In the genomic region with DNA sequence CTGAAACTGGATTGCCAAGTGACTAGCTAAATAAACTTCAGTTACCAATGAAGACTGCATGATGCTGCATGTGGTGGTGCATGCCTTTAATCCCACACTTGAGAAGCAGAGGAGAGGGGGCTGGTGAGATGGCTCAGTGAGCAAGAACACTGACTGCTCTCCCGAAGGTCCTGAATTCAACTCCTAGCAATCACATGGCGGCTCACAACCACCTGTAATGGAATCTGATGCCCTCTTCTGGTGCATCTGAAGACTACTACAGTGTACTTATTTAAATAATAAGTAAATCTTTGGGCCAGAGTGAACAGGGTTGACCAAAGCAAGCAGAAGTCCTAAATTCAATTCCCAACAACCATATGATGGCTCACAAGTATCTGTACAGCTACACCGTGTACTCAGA, we compare ENCODE assay signal across 31 mouse cellular contexts. TPM values are rescaled to one million over a fixed set of nuclear protein-coding genes. Genes with fewer than 3 reads are reported as not detected.
DNase-seq lines count a peak whose midpoint lies in the region; ATAC-seq and TF ChIP-seq lines count a peak whose summit lies in the region.
"Had no signal": no experiment of that assay in that cellular context is flagged by ENCODE, and none has a peak within 500 bp of the region (broad histone marks: within the 10 kb centered on the region; RNA-seq: fewer than 3 reads in every experiment).

No protein-coding gene starts in this region.

- no peak for TF ChIP-seq POLR2A in kidney, adult 2 months (IDR thresholded peaks at IDR 0.05; ENCODE audit: low read depth, low read length)

- H3K4me3 ChIP-seq in kidney, adult 2 months (ENCODE audit: insufficient read depth, low read depth, low read length) = no peak overlapping the region
- no peak overlapping the region for H3K4me3 ChIP-seq in liver, postnatal 0 days (ENCODE audit: low read depth, low read length)
- H3K4me3 ChIP-seq in liver, embryonic 12.5 days = no peak overlapping the region
- H3K4me3 ChIP-seq in hindbrain, postnatal 0 days (ENCODE audit: low read length) = no peak overlapping the region
- H3K4me3 ChIP-seq in forebrain, embryonic 16.5 days (replicated peaks; ENCODE audit: low read length) = no peak overlapping the region
- H3K4me3 ChIP-seq: embryonic facial prominence, embryonic 10.5 days; embryonic facial prominence, embryonic 13.5 days; erythroblast, embryonic 14.5 days; forebrain, embryonic 12.5 days; forebrain, embryonic 15.5 days; heart, adult 2 months; heart, embryonic 10.5 days; heart, embryonic 13.5 days; hindbrain, embryonic 12.5 days; hindbrain, embryonic 15.5 days had no signal

- no peaks in the 10 kb centered on the region for H3K9me3 ChIP-seq in liver, postnatal 0 days (ENCODE audit: low read length)
- H3K9me3 ChIP-seq in liver, embryonic 12.5 days (replicated peaks) = no peaks in the 10 kb centered on the region
- no peaks in the 10 kb centered on the region for H3K9me3 ChIP-seq in hindbrain, postnatal 0 days (ENCODE audit: low read length)
- no peaks in the 10 kb centered on the region for H3K9me3 ChIP-seq in forebrain, embryonic 16.5 days (ENCODE audit: control insufficient read depth, low read length)
- H3K9me3 ChIP-seq: embryonic facial prominence, embryonic 10.5 days; embryonic facial prominence, embryonic 13.5 days; forebrain, embryonic 12.5 days; forebrain, embryonic 15.5 days; heart, embryonic 10.5 days; heart, embryonic 13.5 days; hindbrain, embryonic 12.5 days; hindbrain, embryonic 15.5 days had no signal

- TF ChIP-seq CTCF in kidney, adult 2 months (conservative IDR thresholded peaks at IDR 0.05; ENCODE audit: insufficient read depth, insufficient read length, low read depth, low read length) = 0 out of 2 replicates have a peak, but pooled peaks have one; percentile 2
- peak; percentile 8; the same call in 1 of the 2 replicates for TF ChIP-seq CTCF in liver, postnatal 0 days (IDR thresholded peaks at IDR 0.05; ENCODE audit: low read depth)
- no peak for TF ChIP-seq CTCF in hindbrain, postnatal 0 days (IDR thresholded peaks at IDR 0.05; ENCODE audit: low read depth)

- no peak overlapping the region for H3K4me2 ChIP-seq in liver, postnatal 0 days (ENCODE audit: low read depth, low read length)
- no peak overlapping the region for H3K4me2 ChIP-seq in liver, embryonic 12.5 days
- no peak overlapping the region for H3K4me2 ChIP-seq in hindbrain, postnatal 0 days (ENCODE audit: low read depth, low read length)
- H3K4me2 ChIP-seq in forebrain, embryonic 16.5 days (ENCODE audit: low read length) = no peak overlapping the region
- H3K4me2 ChIP-seq: embryonic facial prominence, embryonic 13.5 days; forebrain, embryonic 12.5 days; forebrain, embryonic 15.5 days; heart, embryonic 13.5 days; hindbrain, embryonic 12.5 days; hindbrain, embryonic 15.5 days had no signal

- 69% methylated on average over 3 of the region's 3 CpGs for WGBS in kidney, adult 2 months
- WGBS in liver, postnatal 0 days (ENCODE audit: insufficient replicate concordance) = 76% methylated on average over 3 of the region's 3 CpGs
- WGBS in liver, embryonic 12.5 days (ENCODE audit: insufficient replicate concordance) = 79% methylated on average over 3 of the region's 3 CpGs
- 82% methylated on average over 3 of the region's 3 CpGs for WGBS in hindbrain, postnatal 0 days
- WGBS in forebrain, embryonic 16.5 days = 84% methylated on average over 3 of the region's 3 CpGs

- no peaks in the 10 kb centered on the region for H3K4me1 ChIP-seq in kidney, adult 2 months (ENCODE audit: control insufficient read depth, insufficient read depth, low read length)
- H3K4me1 ChIP-seq in liver, postnatal 0 days (ENCODE audit: insufficient read depth) = no peaks in the 10 kb centered on the region
- H3K4me1 ChIP-seq in liver, embryonic 12.5 days = no peaks in the 10 kb centered on the region
- H3K4me1 ChIP-seq in hindbrain, postnatal 0 days (ENCODE audit: insufficient read depth, low read length) = no peaks in the 10 kb centered on the region
- no peaks in the 10 kb centered on the region for H3K4me1 ChIP-seq in forebrain, embryonic 16.5 days (replicated peaks; ENCODE audit: control insufficient read depth, insufficient read depth, low read length)
- H3K4me1 ChIP-seq: embryonic facial prominence, embryonic 10.5 days; embryonic facial prominence, embryonic 13.5 days; forebrain, embryonic 12.5 days; forebrain, embryonic 15.5 days; heart, embryonic 10.5 days; heart, embryonic 13.5 days; hindbrain, embryonic 12.5 days; hindbrain, embryonic 15.5 days had no signal

- DNase-seq in kidney, adult 2 months = no peak
- DNase-seq in kidney, postnatal 4 days = no peak
- DNase-seq in liver, postnatal 0 days = no peak
- DNase-seq in ES-CJ7 (ENCODE audit: low read depth, low spot score) (peak; percentile 54), ZHBTc4 (ENCODE audit: low read depth, low spot score) (peak; percentile 36)
- DNase-seq in hindbrain, postnatal 0 days (ENCODE audit: low spot score) = no peak
- DNase-seq: adrenal gland, adult 2 months; adrenal gland, postnatal 14 days; cerebellum, adult 11 months; cerebellum, adult 2 months; cerebellum, adult 9-11 months; cerebellum, postnatal 36 days; embryo, embryonic 11 days; gastrocnemius, postnatal 10 days; gastrocnemius, postnatal 36 days; heart, adult 2 months; heart, postnatal 14 days; heart, postnatal 4 days had no signal

- no peaks in the 10 kb centered on the region; the same call in none of the 2 replicates for H3K36me3 ChIP-seq in kidney, adult 2 months (ENCODE audit: control insufficient read depth, insufficient read depth, low read length)
- H3K36me3 ChIP-seq in liver, postnatal 0 days (replicated peaks; ENCODE audit: insufficient read depth, low read length) = peaks cover 25% of the 10 kb centered on the region
- peaks cover 65% of the 10 kb centered on the region for H3K36me3 ChIP-seq in liver, embryonic 12.5 days
- H3K36me3 ChIP-seq in hindbrain, postnatal 0 days (ENCODE audit: insufficient read depth, low read length) = peaks cover 2% of the 10 kb centered on the region; the same call in 1 of the 2 replicates
- 0 out of 2 replicates have a peak, but pooled peaks cover under 1% of the 10 kb centered on the region for H3K36me3 ChIP-seq in forebrain, embryonic 16.5 days (ENCODE audit: control insufficient read depth, insufficient read depth)

- no peak overlapping the region for H3K9ac ChIP-seq in liver, postnatal 0 days (replicated peaks)
- H3K9ac ChIP-seq in liver, embryonic 12.5 days = no peak overlapping the region
- H3K9ac ChIP-seq in hindbrain, postnatal 0 days (replicated peaks; ENCODE audit: low read length) = no peak overlapping the region
- H3K9ac ChIP-seq in forebrain, embryonic 16.5 days (replicated peaks; ENCODE audit: low read depth, low read length) = no peak overlapping the region
- H3K9ac ChIP-seq: embryonic facial prominence, embryonic 13.5 days; forebrain, embryonic 12.5 days; forebrain, embryonic 15.5 days; heart, embryonic 13.5 days; hindbrain, embryonic 12.5 days; hindbrain, embryonic 15.5 days had no signal

- no peak for TF ChIP-seq EP300 in liver, postnatal 0 days (IDR thresholded peaks at IDR 0.05; ENCODE audit: low read depth)

- no peak for ATAC-seq in liver, postnatal 0 days
- ATAC-seq in liver, embryonic 12.5 days = no peak
- no peak for ATAC-seq in hindbrain, postnatal 0 days
- ATAC-seq in forebrain, embryonic 16.5 days = no peak
- ATAC-seq: forebrain, embryonic 15.5 days had no signal

- no peak overlapping the region for H3K27ac ChIP-seq in kidney, adult 2 months (ENCODE audit: insufficient read depth, low read depth, low read length)
- no peak overlapping the region for H3K27ac ChIP-seq in liver, postnatal 0 days (ENCODE audit: low read depth)
- H3K27ac ChIP-seq in liver, embryonic 12.5 days = no peak overlapping the region
- no peak overlapping the region for H3K27ac ChIP-seq in hindbrain, postnatal 0 days
- no peak overlapping the region for H3K27ac ChIP-seq in forebrain, embryonic 16.5 days (ENCODE audit: low read length)
- H3K27ac ChIP-seq: embryonic facial prominence, embryonic 10.5 days; embryonic facial prominence, embryonic 13.5 days; forebrain, embryonic 12.5 days; forebrain, embryonic 15.5 days; heart, adult 2 months; heart, embryonic 10.5 days; heart, embryonic 13.5 days; hindbrain, embryonic 12.5 days; hindbrain, embryonic 15.5 days had no signal

- H3K27me3 ChIP-seq in kidney, adult 2 months (replicated peaks; ENCODE audit: control insufficient read depth, insufficient read depth, low read length) = no peaks in the 10 kb centered on the region
- no peaks in the 10 kb centered on the region for H3K27me3 ChIP-seq in liver, postnatal 0 days (ENCODE audit: insufficient read depth, low read length)
- H3K27me3 ChIP-seq in liver, embryonic 12.5 days (replicated peaks) = no peaks in the 10 kb centered on the region
- no peaks in the 10 kb centered on the region for H3K27me3 ChIP-seq in hindbrain, postnatal 0 days (ENCODE audit: insufficient read depth, low read length)
- H3K27me3 ChIP-seq in forebrain, embryonic 16.5 days (replicated peaks; ENCODE audit: control insufficient read depth, insufficient read depth, low read length) = no peaks in the 10 kb centered on the region
- H3K27me3 ChIP-seq: embryonic facial prominence, embryonic 13.5 days; forebrain, embryonic 12.5 days; forebrain, embryonic 15.5 days; heart, embryonic 13.5 days; hindbrain, embryonic 12.5 days; hindbrain, embryonic 15.5 days had no signal

RNA-seq across cellular contexts. Expression of gene Esrp2, which starts 13.3 kb away (rescaled TPM):
- polyA plus RNA-seq in kidney, adult 2 months (2012; rRNA removed) = 31.0 and 34.3 TPM in 2 replicates
- polyA plus RNA-seq in liver, postnatal 0 days (2015; fragmentation: Nextera tagmentation; extraction: Ambion mirVana) = 24.0 and 26.7 TPM in 2 replicates
- polyA plus RNA-seq in liver, embryonic 12.5 days (2016; fragmentation: Nextera tagmentation; extraction: Ambion mirVana) = 6.6 and 7.9 TPM in 2 replicates
- 0.10 and 0.75 TPM in 2 replicates for total RNA-seq in hindbrain, postnatal 0 days (2014; rRNA removed)
- 0.10 and 0.15 TPM in 2 replicates for polyA plus RNA-seq in hindbrain, postnatal 0 days (2015; fragmentation: Nextera tagmentation; extraction: Ambion mirVana)
- 0.37 and 0.42 TPM in 2 replicates for polyA plus RNA-seq in forebrain, embryonic 16.5 days (2015; fragmentation: Nextera tagmentation; extraction: Ambion mirVana)
- total RNA-seq: gastrocnemius, adult 18-20 months; granulocyte monocyte progenitor cell, adult 5-6 weeks had no signal

RNA-seq across cellular contexts. Expression of gene Pla2g15, which starts 26.8 kb away (rescaled TPM):
- polyA plus RNA-seq in kidney, adult 2 months (2012; rRNA removed) = 9.4 and 10.2 TPM in 2 replicates
- 7.2 and 7.7 TPM in 2 replicates for polyA plus RNA-seq in liver, postnatal 0 days (2015; fragmentation: Nextera tagmentation; extraction: Ambion mirVana)
- 9.8 TPM in 2 replicates for polyA plus RNA-seq in liver, embryonic 12.5 days (2016; fragmentation: Nextera tagmentation; extraction: Ambion mirVana)
- 14.9 and 18.2 TPM in 2 replicates for total RNA-seq in hindbrain, postnatal 0 days (2014; rRNA removed)
- polyA plus RNA-seq in hindbrain, postnatal 0 days (2015; fragmentation: Nextera tagmentation; extraction: Ambion mirVana) = 14.6 and 15.7 TPM in 2 replicates
- polyA plus RNA-seq in forebrain, embryonic 16.5 days (2015; fragmentation: Nextera tagmentation; extraction: Ambion mirVana) = 18.2 and 20.6 TPM in 2 replicates

RNA-seq across cellular contexts. Expression of gene Slc7a6, which starts 45.2 kb away (rescaled TPM):
- polyA plus RNA-seq in kidney, adult 2 months (2012; rRNA removed) = 8.2 and 9.8 TPM in 2 replicates
- 2.6 and 3.2 TPM in 2 replicates for polyA plus RNA-seq in liver, postnatal 0 days (2015; fragmentation: Nextera tagmentation; extraction: Ambion mirVana)
- polyA plus RNA-seq in liver, embryonic 12.5 days (2016; fragmentation: Nextera tagmentation; extraction: Ambion mirVana) = 17.4 and 22.2 TPM in 2 replicates
- 35.2 and 39.1 TPM in 2 replicates for total RNA-seq in hindbrain, postnatal 0 days (2014; rRNA removed)
- 49.9 and 53.2 TPM in 2 replicates for polyA plus RNA-seq in hindbrain, postnatal 0 days (2015; fragmentation: Nextera tagmentation; extraction: Ambion mirVana)
- 49.3 and 58.4 TPM in 2 replicates for polyA plus RNA-seq in forebrain, embryonic 16.5 days (2015; fragmentation: Nextera tagmentation; extraction: Ambion mirVana)

Comparison
In these comparisons a context has a peak if more than half of its experiments do, and no peak if none do; other contexts are left out.
1. DNase-seq: peak in ES-CJ7 (single experiment) and ZHBTc4 (single experiment); none in kidney, adult 2 months (single experiment), kidney, postnatal 4 days (0 of 2), liver, postnatal 0 days (single experiment) and hindbrain, postnatal 0 days (single experiment).